Mouse (Mus musculus) kidney, adult 2 months (tissue): Measurements from ENCODE around the gene Unk.

Source experiments
- CTCF ChIP-seq: fragments of 200-500 bp; conservative IDR thresholded peaks from 2 replicates; pipeline ENCODE4 v1.5.1; 2011; ENCODE audit warnings: low read depth, mild to moderate bottlenecking, control low read depth, low read length, moderate library complexity, mixed read lengths; ENCODE audit not compliant: insufficient read depth, insufficient read length
- POLR2A ChIP-seq: fragments of 200-500 bp; IDR thresholded peaks from one replicate; pipeline ENCODE4 v1.6.1; 2011; ENCODE audit warnings: low read depth, low read length, control low read depth

DNA sequence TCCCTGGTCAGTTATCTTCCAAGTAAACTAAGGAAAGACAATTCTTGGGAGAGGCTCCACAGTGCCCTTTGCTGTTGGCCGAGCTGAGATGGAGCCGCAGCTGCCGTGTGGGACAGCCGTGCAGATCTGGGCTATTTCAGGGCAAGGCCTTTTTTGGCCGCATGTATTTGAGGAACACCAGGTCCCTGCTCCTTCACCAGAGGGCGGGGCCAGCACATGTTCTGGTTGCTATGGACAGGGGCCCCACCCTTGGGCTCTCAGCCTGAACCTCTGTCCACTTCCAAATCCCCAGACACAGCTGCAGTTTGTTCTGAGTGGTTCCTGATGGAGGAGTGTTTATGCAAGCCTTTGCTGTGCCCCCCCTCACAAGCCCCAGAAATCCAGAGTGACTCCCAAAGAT lies 70.3 kb downstream of the Unk start:
- TF ChIP-seq CTCF (no peak), POLR2A (peak; percentile 54)
